Mouse (Mus musculus): Measurements from ENCODE around the gene Tpo. TPM values are rescaled to one million over a fixed set of nuclear protein-coding genes. Genes with fewer than 3 reads are reported as not detected.

Tpo gene
- not detected in 2 replicates for total RNA-seq (2023)

GRCm38 (mm10) chr12:30132524-30132923 is at the start of gene Tpo:
TSS of gene Tpo (minus strand) at chr12:30132624.

Other genes starting within 250 kb of the Tpo start
- gene Pxdn, start 195.0 kb downstream of the Tpo start, total RNA-seq (2023), result not detected in 2 replicates
- gene Sntg2, start 240.8 kb upstream of the Tpo start, total RNA-seq (2023), result not detected in 2 replicates